Mouse (Mus musculus): ENCODE measurements around the gene Chia1. TPM values are rescaled to one million over a fixed set of nuclear protein-coding genes. Genes with fewer than 3 reads are reported as not detected.

The Chia1 gene
- not detected for polyA plus RNA-seq (2014; fragmentation: Illumina TruSeq; extraction: RNeasy Lipid Tissue Mini Kit (QIAGEN cat#74804); ENCODE audit: low read depth, low replicate concordance)

GRCm38 (mm10) chr3:106112929-106113328, at the start of gene Chia1:
Gene Chia1 (plus strand): TSS chr3:106113229.

GRCm38 (mm10) chr3:106167464-106167863, 54.4 kb downstream of the Chia1 start, which contains the start of gene Chil3:
Gene Chil3 (minus strand): TSS chr3:106167564.

Other genes with a start within 250 kb of the Chia1 start
- 1.1 TPM for gene Adora3, start 242.4 kb upstream of the Chia1 start, polyA plus RNA-seq (2014; fragmentation: Illumina TruSeq; extraction: RNeasy Lipid Tissue Mini Kit (QIAGEN cat#74804); ENCODE audit: low read depth, low replicate concordance)
- 0.79 TPM for gene Tmigd3, start 242.3 kb upstream of the Chia1 start, polyA plus RNA-seq (2014; fragmentation: Illumina TruSeq; extraction: RNeasy Lipid Tissue Mini Kit (QIAGEN cat#74804); ENCODE audit: low read depth, low replicate concordance)
- gene I830077J02Rik, start 180.6 kb upstream of the Chia1 start, polyA plus RNA-seq (2014; fragmentation: Illumina TruSeq; extraction: RNeasy Lipid Tissue Mini Kit (QIAGEN cat#74804); ENCODE audit: low read depth, low replicate concordance), result 1.7 TPM
- gene Wdr77, start 153.9 kb upstream of the Chia1 start, polyA plus RNA-seq (2014; fragmentation: Illumina TruSeq; extraction: RNeasy Lipid Tissue Mini Kit (QIAGEN cat#74804); ENCODE audit: low read depth, low replicate concordance), result 38.5 TPM
- 1,241 TPM for gene Atp5f1, start 153.1 kb upstream of the Chia1 start, polyA plus RNA-seq (2014; fragmentation: Illumina TruSeq; extraction: RNeasy Lipid Tissue Mini Kit (QIAGEN cat#74804); ENCODE audit: low read depth, low replicate concordance)
- 4.0 TPM for gene Ovgp1, start 139.5 kb upstream of the Chia1 start, polyA plus RNA-seq (2014; fragmentation: Illumina TruSeq; extraction: RNeasy Lipid Tissue Mini Kit (QIAGEN cat#74804); ENCODE audit: low read depth, low replicate concordance)
- gene Pifo, start 98.6 kb upstream of the Chia1 start, polyA plus RNA-seq (2014; fragmentation: Illumina TruSeq; extraction: RNeasy Lipid Tissue Mini Kit (QIAGEN cat#74804); ENCODE audit: low read depth, low replicate concordance), result not detected
- gene Chil5, start 80.4 kb upstream of the Chia1 start, polyA plus RNA-seq (2014; fragmentation: Illumina TruSeq; extraction: RNeasy Lipid Tissue Mini Kit (QIAGEN cat#74804); ENCODE audit: low read depth, low replicate concordance), result 0.76 TPM
- gene Chil3, start 54.3 kb downstream of the Chia1 start, polyA plus RNA-seq (2014; fragmentation: Illumina TruSeq; extraction: RNeasy Lipid Tissue Mini Kit (QIAGEN cat#74804); ENCODE audit: low read depth, low replicate concordance), result 1.0 TPM
- not detected for gene Chil4, start 106.3 kb downstream of the Chia1 start, polyA plus RNA-seq (2014; fragmentation: Illumina TruSeq; extraction: RNeasy Lipid Tissue Mini Kit (QIAGEN cat#74804); ENCODE audit: low read depth, low replicate concordance)

Measured in sigmoid colon, adult 10 weeks (tissue).